10 mouse cellular contexts compared by ENCODE assay signal in genomic region chr8:80781338-80781737, GRCm38 (mm10). TPM values are rescaled to one million over a fixed set of nuclear protein-coding genes. Genes with fewer than 3 reads are reported as not detected.
DNase-seq lines count a peak whose midpoint lies in the region; ATAC-seq and TF ChIP-seq lines count a peak whose summit lies in the region.
"Had no signal": no experiment of that assay in that cellular context is flagged by ENCODE, and none has a peak within 500 bp of the region (broad histone marks: within the 10 kb centered on the region; RNA-seq: fewer than 3 reads in every experiment).

No protein-coding gene starts in this region.

- no peak for TF ChIP-seq CTCF in lung, adult 2 months (IDR thresholded peaks at IDR 0.05; ENCODE audit: insufficient read depth, low read length)

- no peak overlapping the region for H3K4me2 ChIP-seq in heart, embryonic 12.5 days
- H3K4me2 ChIP-seq in stomach, embryonic 14.5 days (replicated peaks; ENCODE audit: low read depth, low read length): no peak overlapping the region

- H3K27me3 ChIP-seq in heart, embryonic 12.5 days (replicated peaks): no peaks in the 10 kb centered on the region
- no peaks in the 10 kb centered on the region for H3K27me3 ChIP-seq in heart, embryonic 10.5 days (ENCODE audit: insufficient read depth, poor library complexity, severe bottlenecking)
- no peaks in the 10 kb centered on the region for H3K27me3 ChIP-seq in stomach, embryonic 14.5 days (ENCODE audit: control insufficient read depth, insufficient read depth, low read length)

- no peak for ATAC-seq in heart, embryonic 12.5 days (ENCODE audit: insufficient number of reproducible peaks, low FRiP score)
- peak; percentile 54; the same call in 1 of the 2 replicates for ATAC-seq in stomach, embryonic 14.5 days (ENCODE audit: insufficient number of reproducible peaks, insufficient read depth, low FRiP score, low read depth)

- DNase-seq in heart, embryonic 10.5 days (ENCODE audit: low spot score): no peak
- DNase-seq in lung, adult 18-20 months: peak; percentile 59 to 72
- no peak for DNase-seq in lung, postnatal 14 days
- peak; percentile 34 for DNase-seq in lung, adult 2 months
- no peak for DNase-seq in cerebellum, adult 9-11 months
- no peak for DNase-seq in liver
- DNase-seq: embryo, embryonic 11 days; kidney, adult 9 months had no signal

- no peak overlapping the region for H3K4me3 ChIP-seq in heart, embryonic 12.5 days
- H3K4me3 ChIP-seq in heart, embryonic 10.5 days: no peak overlapping the region
- H3K4me3 ChIP-seq in lung, adult 2 months (replicated peaks; ENCODE audit: extremely low read depth, low read depth, low read length): no peak overlapping the region
- H3K4me3 ChIP-seq in stomach, embryonic 14.5 days (ENCODE audit: low read depth, low read length): no peak overlapping the region

- H3K9me3 ChIP-seq in heart, embryonic 12.5 days (replicated peaks): no peaks in the 10 kb centered on the region
- no peaks in the 10 kb centered on the region for H3K9me3 ChIP-seq in heart, embryonic 10.5 days
- no peaks in the 10 kb centered on the region for H3K9me3 ChIP-seq in stomach, embryonic 14.5 days (ENCODE audit: control insufficient read depth, low read depth, low read length)

- peaks cover 22% of the 10 kb centered on the region for H3K4me1 ChIP-seq in heart, embryonic 12.5 days (replicated peaks)
- peaks cover 9% of the 10 kb centered on the region for H3K4me1 ChIP-seq in heart, embryonic 10.5 days
- H3K4me1 ChIP-seq in lung, adult 2 months (ENCODE audit: control insufficient read depth, insufficient read depth, low read length): peaks cover 6% of the 10 kb centered on the region
- peaks cover 6% of the 10 kb centered on the region; the same call in 1 of the 2 replicates for H3K4me1 ChIP-seq in stomach, embryonic 14.5 days (ENCODE audit: control insufficient read depth, insufficient read depth, low read length)

- no peak for TF ChIP-seq POLR2A in lung, adult 2 months (IDR thresholded peaks at IDR 0.05; ENCODE audit: borderline replicate concordance, extremely low read depth, low read depth, low read length)

- H3K27ac ChIP-seq in heart, embryonic 12.5 days (ENCODE audit: poor library complexity, severe bottlenecking): peak overlapping the region; percentile 36; the same call in 1 of the 2 replicates
- no peak overlapping the region for H3K27ac ChIP-seq in heart, embryonic 10.5 days
- H3K27ac ChIP-seq in stomach, embryonic 14.5 days (ENCODE audit: low read length): peak overlapping the region; percentile 23; the same call in 1 of the 2 replicates

- H3K9ac ChIP-seq in heart, embryonic 12.5 days: no peak overlapping the region
- no peak overlapping the region for H3K9ac ChIP-seq in stomach, embryonic 14.5 days (replicated peaks; ENCODE audit: low read depth, low read length)

- H3K36me3 ChIP-seq in heart, embryonic 12.5 days: peaks cover 78% of the 10 kb centered on the region
- H3K36me3 ChIP-seq in heart, embryonic 10.5 days: peaks cover 88% of the 10 kb centered on the region
- H3K36me3 ChIP-seq in stomach, embryonic 14.5 days (ENCODE audit: control insufficient read depth, insufficient read depth, low read length): peaks cover 36% of the 10 kb centered on the region

- WGBS in heart, embryonic 12.5 days: 62% methylated on average over 10 of the region's 10 CpGs
- 79% methylated on average over 10 of the region's 10 CpGs for WGBS in heart, embryonic 10.5 days
- WGBS in lung, adult 2 months: 49% methylated on average over 10 of the region's 10 CpGs
- 31% methylated on average over 10 of the region's 10 CpGs for whole genome bisulfite sequencing in stomach, embryonic 14.5 days

RNA-seq across cellular contexts. Expression of gene Smarca5, which starts 42.0 kb away (rescaled TPM):
- polyA plus RNA-seq in heart, embryonic 12.5 days (2016; fragmentation: Nextera tagmentation; extraction: Ambion mirVana): 61.7 and 64.9 TPM in 2 replicates
- polyA plus RNA-seq in heart, embryonic 10.5 days (2016; fragmentation: Nextera tagmentation; extraction: Ambion mirVana): 53.8 and 79.9 TPM in 2 replicates
- 6.5 and 8.9 TPM in 2 replicates for polyA plus RNA-seq in lung, adult 2 months (2012; rRNA removed)
- 70.7 and 84.1 TPM in 2 replicates for polyA plus RNA-seq in stomach, embryonic 14.5 days (2014; fragmentation: Nextera tagmentation; extraction: Ambion mirVana)

Comparison
In these comparisons a context has a peak if more than half of its experiments do, and no peak if none do; other contexts are left out.
1. DNase-seq: peak in lung, adult 18-20 months (2 of 2) and lung, adult 2 months (single experiment); none in heart, embryonic 10.5 days (single experiment), lung, postnatal 14 days (single experiment), cerebellum, adult 9-11 months (single experiment) and liver (single experiment).